In genomic region chr19:23379752-23380504, GRCm38 (mm10) we compare ENCODE assay signal across 13 mouse cellular contexts.
"Had no signal": no experiment of that assay in that cellular context is flagged by ENCODE, and none has a peak within 500 bp of the region (broad histone marks: within the 10 kb centered on the region; RNA-seq: fewer than 3 reads in every experiment).

No protein-coding gene starts in this region.

- H3K27ac ChIP-seq: limb, embryonic 13.5 days; liver, embryonic 14.5 days; midbrain, embryonic 10.5 days; midbrain, embryonic 15.5 days; neural tube, embryonic 13.5 days had no signal

- H3K9me3 ChIP-seq: limb, embryonic 13.5 days; midbrain, embryonic 10.5 days; midbrain, embryonic 15.5 days; neural tube, embryonic 13.5 days had no signal

- H3K36me3 ChIP-seq: limb, embryonic 13.5 days; midbrain, embryonic 10.5 days; midbrain, embryonic 15.5 days; neural tube, embryonic 13.5 days had no signal

- DNase-seq: kidney, adult 11 months; layer of hippocampus, adult 9-11 months; layer of hippocampus, postnatal 36 days; retina, postnatal 1 day; right cerebral cortex, postnatal 4 days; spleen, adult 18-20 months; thymus, postnatal 4 days had no signal

- H3K4me2 ChIP-seq: limb, embryonic 13.5 days; midbrain, embryonic 15.5 days; neural tube, embryonic 13.5 days had no signal

- H3K4me3 ChIP-seq: limb, embryonic 13.5 days; midbrain, embryonic 10.5 days; midbrain, embryonic 15.5 days; neural tube, embryonic 13.5 days had no signal

- ATAC-seq: inflammation-experienced regulatory T-cells, adult 6 months; midbrain, embryonic 15.5 days had no signal

- H3K9ac ChIP-seq: limb, embryonic 13.5 days; liver, embryonic 14.5 days; midbrain, embryonic 15.5 days; neural tube, embryonic 13.5 days had no signal

- H3K4me1 ChIP-seq: limb, embryonic 13.5 days had no signal

- H3K27me3 ChIP-seq: limb, embryonic 13.5 days; midbrain, embryonic 15.5 days; neural tube, embryonic 13.5 days had no signal
